Mouse (Mus musculus): ENCODE data around the gene 2610028H24Rik. TPM values are rescaled to one million over a fixed set of nuclear protein-coding genes. Genes with fewer than 3 reads are reported as not detected.
A peak's percentile ranks its signal among the peaks of the same experiment; 100 is the strongest.

Gene 2610028H24Rik
- total and polyA plus RNA-seq, 3 experiments: 0.10 to 0.15 TPM; not detected in 1

DNA sequence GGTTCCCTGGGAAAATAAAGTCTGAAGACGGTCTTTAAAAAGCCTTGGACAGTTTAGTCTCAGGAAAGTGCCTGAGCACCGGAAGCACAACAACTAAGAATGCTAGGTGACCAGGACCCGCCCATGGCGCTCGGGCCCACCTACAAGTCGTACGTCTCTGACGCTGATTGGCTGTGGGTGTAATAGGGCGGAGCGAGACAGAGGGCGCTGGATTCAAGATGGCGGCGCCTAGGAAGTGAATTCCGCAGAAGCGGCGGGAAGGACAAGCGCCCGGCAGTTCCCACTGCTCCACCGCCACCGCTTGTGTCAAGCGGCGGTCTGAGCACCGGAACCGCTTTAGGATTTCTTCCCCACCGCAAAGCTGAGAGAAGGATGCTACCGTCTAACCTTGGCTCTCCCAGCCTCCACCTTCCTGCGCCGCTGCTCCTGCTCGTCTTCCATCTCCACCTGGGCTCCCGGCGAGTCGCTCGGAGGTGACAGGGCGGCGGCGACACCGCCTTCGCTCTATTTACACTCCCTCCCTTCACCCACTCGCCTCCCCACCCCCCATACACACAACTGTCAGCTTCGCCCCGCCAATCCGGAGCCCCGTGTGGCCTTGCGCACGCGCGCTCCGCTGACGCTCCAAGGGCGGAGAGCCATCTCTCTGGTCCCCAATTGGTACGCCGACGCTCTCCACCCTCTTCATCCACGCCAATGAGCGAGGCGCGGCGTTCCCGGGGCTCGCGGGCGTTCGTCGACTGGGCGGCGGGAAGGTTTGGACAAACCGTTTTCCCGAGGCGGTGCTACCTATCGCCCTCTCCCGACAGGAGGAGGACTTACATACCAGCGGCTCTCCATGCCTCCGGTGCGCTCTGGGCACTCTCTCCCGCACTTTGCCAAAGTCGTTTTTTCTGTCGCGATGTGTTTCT lies 6.4 kb upstream of the 2610028H24Rik start, which contains the start of gene Pcnt (continued):
- TF ChIP-seq MYB (IDR thresholded peaks at IDR 0.05; ENCODE audit: low read depth, low read length) (no peak; the same call in 1 of the 2 replicates), CTCF (IDR thresholded peaks at IDR 0.05 in 2 of 3, conservative IDR thresholded peaks at IDR 0.05 in 1 of 3; ENCODE audit: control insufficient read depth in 1 of 3, insufficient read depth in 1 of 3, low read depth in 2 of 3, low read length in 3 of 3, poor library complexity in 1 of 3, severe bottlenecking in 1 of 3) (peak; percentile 61 to 70 (median 63)), JUND (IDR thresholded peaks at IDR 0.05; ENCODE audit: low read depth, low read length) (no peak), POLR2A (IDR thresholded peaks at IDR 0.05; ENCODE audit: control insufficient read depth in 1 of 2, insufficient read depth in 1 of 2, low read depth in 1 of 2, low read length in 2 of 2, poor library complexity in 1 of 2) (peak; percentile 43 to 74), GABPA (IDR thresholded peaks at IDR 0.05; ENCODE audit: low read depth, low read length) (no peak), MXI1 (IDR thresholded peaks at IDR 0.05; ENCODE audit: low read depth, low read length) (peak; percentile 19; the same call in 1 of the 2 replicates), USF2 (IDR thresholded peaks at IDR 0.05; ENCODE audit: borderline replicate concordance in 1 of 2, insufficient read depth in 1 of 2, low read depth in 1 of 2, low read length in 2 of 2) (no peak), NRF1 (IDR thresholded peaks at IDR 0.05; ENCODE audit: insufficient read depth, low read depth, low read length, poor library complexity, severe bottlenecking) (peak; percentile 93), ELF1 (IDR thresholded peaks at IDR 0.05; ENCODE audit: low read depth, low read length) (peak; percentile 58; the same call in 1 of the 2 replicates), SIN3A (IDR thresholded peaks at IDR 0.05; ENCODE audit: low read length) (peak; percentile 66), ETS1 (IDR thresholded peaks at IDR 0.05; ENCODE audit: low read depth, low read length) (no peak)

GRCm38 (mm10) chr10:76445996-76446681 lies 2.7 kb upstream of the 2610028H24Rik start:
- DNase-seq (ENCODE audit: low read depth, low spot score): peak; percentile 95
- peak overlapping the region; percentile 71 for H3K9ac ChIP-seq (ENCODE audit: control insufficient read depth, low read depth, low read length, poor library complexity, severe bottlenecking)
- peak; percentile 40; the same call in 1 of the 2 replicates for TF ChIP-seq KAT2A (conservative IDR thresholded peaks at IDR 0.05; ENCODE audit: low read depth, low read length)
- peak; percentile 73 for TF ChIP-seq MXI1 (IDR thresholded peaks at IDR 0.05; ENCODE audit: low read depth, low read length)
- no peak for TF ChIP-seq POLR2AphosphoS5 (IDR thresholded peaks at IDR 0.05; ENCODE audit: borderline replicate concordance, low read depth, low read length)
- TF ChIP-seq RAD21 (IDR thresholded peaks at IDR 0.05; ENCODE audit: low read depth, low read length): no peak
- TF ChIP-seq USF1 (IDR thresholded peaks at IDR 0.05; ENCODE audit: low read depth, low read length): no peak
- TF ChIP-seq TBP (IDR thresholded peaks at IDR 0.05; ENCODE audit: low read depth, low read length): peak; percentile 55
- peak; percentile 66; the same call in 1 of the 2 replicates for TF ChIP-seq HCFC1 (IDR thresholded peaks at IDR 0.05; ENCODE audit: low read depth, low read length)
- TF ChIP-seq SIN3A (IDR thresholded peaks at IDR 0.05; ENCODE audit: low read length): peak; percentile 89
- TF ChIP-seq RCOR1 (IDR thresholded peaks at IDR 0.05; ENCODE audit: low read depth, low read length): peak; percentile 80
- TF ChIP-seq MEF2A (IDR thresholded peaks at IDR 0.05; ENCODE audit: extremely low read depth, insufficient replicate concordance, low read depth, low read length, poor library complexity, severe bottlenecking): peak; percentile 65; the same call in 1 of the 2 replicates
- TF ChIP-seq BHLHE40 (IDR thresholded peaks at IDR 0.05; ENCODE audit: borderline replicate concordance, low read depth, low read length): peak; percentile 71; the same call in 1 of the 2 replicates
- peak; percentile 91; the same call in 1 of the 2 replicates for TF ChIP-seq CHD1 (IDR thresholded peaks at IDR 0.05; ENCODE audit: low read depth, low read length)
- peak; percentile 56; the same call in 1 of the 2 replicates for TF ChIP-seq CHD2 (IDR thresholded peaks at IDR 0.05; ENCODE audit: low read length)
- TF ChIP-seq MAX (IDR thresholded peaks at IDR 0.05; ENCODE audit: low read length): peak; percentile 69; the same call in 1 of the 2 replicates
- no peak for TF ChIP-seq ZNF384 (IDR thresholded peaks at IDR 0.05; ENCODE audit: low read depth, low read length)
- 0 out of 2 replicates have a peak, but pooled peaks have one; percentile 37 for TF ChIP-seq POLR2AphosphoS2 (IDR thresholded peaks at IDR 0.05; ENCODE audit: low read length)
- peak; percentile 51; the same call in 1 of the 2 replicates for TF ChIP-seq MYC (IDR thresholded peaks at IDR 0.05; ENCODE audit: low read depth, low read length)
- peak; percentile 92 for TF ChIP-seq ZMIZ1 (IDR thresholded peaks at IDR 0.05; ENCODE audit: low read depth, low read length)
- TF ChIP-seq TCF12 (IDR thresholded peaks at IDR 0.05; ENCODE audit: low read depth, low read length): peak; percentile 97
- TF ChIP-seq EP300 (IDR thresholded peaks at IDR 0.05; ENCODE audit: low read depth in 1 of 2, low read length in 2 of 2): peak; percentile 96
- TF ChIP-seq TAL1 (IDR thresholded peaks at IDR 0.05; ENCODE audit: low read length): peak; percentile 97
- TF ChIP-seq POLR2A (IDR thresholded peaks at IDR 0.05; ENCODE audit: control insufficient read depth in 1 of 2, insufficient read depth in 1 of 2, low read depth in 1 of 2, low read length in 2 of 2, poor library complexity in 1 of 2): peak in 1 of 2 experiments; percentile 56; a peak in 2 of 4 replicates

More at GRCm38 (mm10) chr10:76445996-76446681, 2.7 kb upstream of the 2610028H24Rik start:
- H3K4me3 ChIP-seq (ENCODE audit: control insufficient read depth in 1 of 2, insufficient read depth in 1 of 2, low read depth in 2 of 2, low read length in 2 of 2): peak overlapping the region; percentile 20 to 34
- H3K9me3 ChIP-seq (replicated peaks; ENCODE audit: insufficient read depth, low read length): no peaks in the 10 kb centered on the region
- H3K36me3 ChIP-seq (ENCODE audit: control insufficient read depth in 1 of 2, insufficient read depth in 2 of 2, low read length in 2 of 2): peaks cover 0 to 37% of the 10 kb centered on the region in 2 experiments; a peak in 2 of 4 replicates
- peaks cover 13% of the 10 kb centered on the region for H3K79me2 ChIP-seq (ENCODE audit: control insufficient read depth, insufficient read depth, low read length, poor library complexity)
- H3K27ac ChIP-seq (ENCODE audit: control insufficient read depth, low read depth, low read length): peak overlapping the region; percentile 98
- no peaks in the 10 kb centered on the region for H3K27me3 ChIP-seq (ENCODE audit: control insufficient read depth in 1 of 2, insufficient read depth in 2 of 2, low read length in 2 of 2)
- H3K4me1 ChIP-seq (ENCODE audit: control insufficient read depth in 1 of 2, insufficient read depth in 2 of 2, low read length in 2 of 2): peaks cover 11 to 39% of the 10 kb centered on the region in 2 experiments

All from MEL (cell line).